Mouse (Mus musculus): ENCODE results near the gene Trp53tg5. TPM values are rescaled to one million over a fixed set of nuclear protein-coding genes. Genes with fewer than 3 reads are reported as not detected.

Trp53tg5 gene
- total and polyA plus RNA-seq, 2 experiments, result not detected

GRCm38 (mm10) chr2:164517485-164518221 is 44.1 kb upstream of the Trp53tg5 start:
- no peak overlapping the region for H3K4me3 ChIP-seq (ENCODE audit: insufficient read depth, low read depth, low read length)
- no peak overlapping the region for H3K9ac ChIP-seq (ENCODE audit: low read depth, low read length)
- H3K27ac ChIP-seq (replicated peaks; ENCODE audit: insufficient read depth, low read depth, low read length), result no peak overlapping the region
- H3K36me3 ChIP-seq (ENCODE audit: control insufficient read depth, insufficient read depth, low read length), result no peaks in the 10 kb centered on the region
- peaks cover under 1% of the 10 kb centered on the region for H3K4me1 ChIP-seq (ENCODE audit: control insufficient read depth, insufficient read depth, low read length)
- TF ChIP-seq CTCF (IDR thresholded peaks at IDR 0.05; ENCODE audit: low read depth, low read length) (peak; percentile 93), POLR2A (IDR thresholded peaks at IDR 0.05; ENCODE audit: extremely low read depth, insufficient read depth, low read length) (no peak)
- no peaks in the 10 kb centered on the region for H3K79me2 ChIP-seq (ENCODE audit: control insufficient read depth, insufficient read depth, low read length)
- no peak for DNase-seq (ENCODE audit: extremely low read depth, low read depth, low spot score)
- 38% methylated on average over 10 of the region's 10 CpGs for WGBS
- no peaks in the 10 kb centered on the region for H3K27me3 ChIP-seq (ENCODE audit: control insufficient read depth, insufficient read depth, low read length)

- Histone ChIP-seq H3K79me2 (ENCODE audit: control insufficient read depth, insufficient read depth, low read length) (no peaks in the 10 kb centered on the region), H3K36me3 (ENCODE audit: control insufficient read depth, insufficient read depth, low read length) (no peaks in the 10 kb centered on the region), H3K4me1 (ENCODE audit: control insufficient read depth, insufficient read depth, low read length) (peaks cover 2% of the 10 kb centered on the region), H3K9ac (ENCODE audit: low read depth, low read length) (no peak overlapping the region), H3K4me3 (ENCODE audit: insufficient read depth, low read depth, low read length) (no peak overlapping the region), H3K27ac (replicated peaks; ENCODE audit: insufficient read depth, low read depth, low read length) (no peak overlapping the region), H3K27me3 (ENCODE audit: control insufficient read depth, insufficient read depth, low read length) (no peaks in the 10 kb centered on the region)
- WGBS, result 92% methylated on average over 11 of the region's 11 CpGs
- no peak for DNase-seq (ENCODE audit: extremely low read depth, low read depth, low spot score)
- TF ChIP-seq CTCF (IDR thresholded peaks at IDR 0.05; ENCODE audit: low read depth, low read length), result no peak
- no peak for TF ChIP-seq POLR2A (IDR thresholded peaks at IDR 0.05; ENCODE audit: extremely low read depth, insufficient read depth, low read length)
These were observed 43.1 kb upstream of the Trp53tg5 start for GRCm38 (mm10) chr2:164516592-164516991.

GRCm38 (mm10) chr2:164515897-164516296 is 42.4 kb upstream of the Trp53tg5 start:
- Histone ChIP-seq H3K4me1 (ENCODE audit: control insufficient read depth, insufficient read depth, low read length) (peaks cover 2% of the 10 kb centered on the region), H3K4me3 (ENCODE audit: insufficient read depth, low read depth, low read length) (no peak overlapping the region), H3K36me3 (ENCODE audit: control insufficient read depth, insufficient read depth, low read length) (no peaks in the 10 kb centered on the region), H3K79me2 (ENCODE audit: control insufficient read depth, insufficient read depth, low read length) (no peaks in the 10 kb centered on the region), H3K27ac (replicated peaks; ENCODE audit: insufficient read depth, low read depth, low read length) (no peak overlapping the region), H3K9ac (ENCODE audit: low read depth, low read length) (no peak overlapping the region), H3K27me3 (ENCODE audit: control insufficient read depth, insufficient read depth, low read length) (no peaks in the 10 kb centered on the region)
- 95% methylated on average over 9 of the region's 9 CpGs for WGBS
- TF ChIP-seq POLR2A (IDR thresholded peaks at IDR 0.05; ENCODE audit: extremely low read depth, insufficient read depth, low read length) (no peak), CTCF (IDR thresholded peaks at IDR 0.05; ENCODE audit: low read depth, low read length) (no peak)
- no peak for DNase-seq (ENCODE audit: extremely low read depth, low read depth, low spot score)

GRCm38 (mm10) chr2:164514916-164515315 is 41.4 kb upstream of the Trp53tg5 start:
- Histone ChIP-seq H3K4me1 (ENCODE audit: control insufficient read depth, insufficient read depth, low read length) (peaks cover 2% of the 10 kb centered on the region), H3K79me2 (ENCODE audit: control insufficient read depth, insufficient read depth, low read length) (no peaks in the 10 kb centered on the region), H3K4me3 (ENCODE audit: insufficient read depth, low read depth, low read length) (no peak overlapping the region), H3K9ac (ENCODE audit: low read depth, low read length) (no peak overlapping the region), H3K27ac (replicated peaks; ENCODE audit: insufficient read depth, low read depth, low read length) (no peak overlapping the region), H3K36me3 (ENCODE audit: control insufficient read depth, insufficient read depth, low read length) (no peaks in the 10 kb centered on the region), H3K27me3 (ENCODE audit: control insufficient read depth, insufficient read depth, low read length) (no peaks in the 10 kb centered on the region)
- DNase-seq (ENCODE audit: extremely low read depth, low read depth, low spot score), result peak; percentile 95
- no peak for TF ChIP-seq CTCF (IDR thresholded peaks at IDR 0.05; ENCODE audit: low read depth, low read length)
- no peak for TF ChIP-seq POLR2A (IDR thresholded peaks at IDR 0.05; ENCODE audit: extremely low read depth, insufficient read depth, low read length)
- 25% methylated on average over 2 of the region's 3 CpGs for WGBS

GRCm38 (mm10) chr2:164513389-164513788 is 39.9 kb upstream of the Trp53tg5 start:
- no peak for DNase-seq (ENCODE audit: extremely low read depth, low read depth, low spot score)
- 76% methylated on average over 8 of the region's 8 CpGs for WGBS
- no peak overlapping the region for H3K9ac ChIP-seq (ENCODE audit: low read depth, low read length)
- H3K4me1 ChIP-seq (ENCODE audit: control insufficient read depth, insufficient read depth, low read length), result peaks cover 2% of the 10 kb centered on the region
- TF ChIP-seq CTCF (IDR thresholded peaks at IDR 0.05; ENCODE audit: low read depth, low read length) (no peak), POLR2A (IDR thresholded peaks at IDR 0.05; ENCODE audit: extremely low read depth, insufficient read depth, low read length) (no peak)
- H3K79me2 ChIP-seq (ENCODE audit: control insufficient read depth, insufficient read depth, low read length), result no peaks in the 10 kb centered on the region
- no peaks in the 10 kb centered on the region for H3K36me3 ChIP-seq (ENCODE audit: control insufficient read depth, insufficient read depth, low read length)
- H3K27me3 ChIP-seq (ENCODE audit: control insufficient read depth, insufficient read depth, low read length), result no peaks in the 10 kb centered on the region
- H3K4me3 ChIP-seq (ENCODE audit: insufficient read depth, low read depth, low read length), result no peak overlapping the region
- H3K27ac ChIP-seq (replicated peaks; ENCODE audit: insufficient read depth, low read depth, low read length), result no peak overlapping the region

Data from liver, adult 2 months (tissue).